Mouse (Mus musculus) C2C12 (cell line): ENCODE results near the gene Slco3a1. TPM values are rescaled to one million over a fixed set of nuclear protein-coding genes. Genes with fewer than 3 reads are reported as not detected.

Source experiments
- H3K27me3 ChIP-seq: one replicate; pipeline ENCODE4 v1.6.1; 2011; ENCODE audit not compliant: control insufficient read depth, insufficient read depth, insufficient read length
- H3K36me3 ChIP-seq: one replicate; pipeline ENCODE4 v1.6.1; 2011; ENCODE audit not compliant: control insufficient read depth, insufficient read depth
- H3K4me3 ChIP-seq: one replicate; pipeline ENCODE4 v1.5.1; 2011; ENCODE audit warnings: mild to moderate bottlenecking, control low read depth; ENCODE audit not compliant: poor library complexity, insufficient read depth, severe bottlenecking
- H3K79me2 ChIP-seq: one replicate; pipeline ENCODE4 v1.6.1; 2011; ENCODE audit not compliant: control insufficient read depth, insufficient read depth
- H3K79me3 ChIP-seq: one replicate; pipeline ENCODE4 v1.6.1; 2011; ENCODE audit warnings: low read depth, control low read depth
- H3ac ChIP-seq: one replicate; pipeline ENCODE3; 2011; ENCODE audit warnings: low read depth; ENCODE audit not compliant: control insufficient read depth, insufficient read length
- CEBPB ChIP-seq: IDR thresholded peaks from one replicate; pipeline ENCODE4 v1.6.1; 2011; ENCODE audit warnings: low read depth, mild to moderate bottlenecking, control low read depth, moderate library complexity
- CTCF ChIP-seq: IDR thresholded peaks from one replicate; pipeline ENCODE4 v1.5.1; 2011; ENCODE audit not compliant: control insufficient read depth, insufficient read depth, insufficient read length
- FOSL1 ChIP-seq: IDR thresholded peaks from one replicate; pipeline ENCODE4 v1.8.0; 2011; ENCODE audit warnings: mild to moderate bottlenecking, low read length; ENCODE audit not compliant: poor library complexity, insufficient read depth, severe bottlenecking
- MAX ChIP-seq: IDR thresholded peaks from one replicate; pipeline ENCODE4 v1.6.1; 2011; ENCODE audit warnings: mild to moderate bottlenecking, control low read depth
- MYOD1 ChIP-seq: IDR thresholded peaks from one replicate; pipeline ENCODE4 v1.6.1; 2011; ENCODE audit warnings: low read depth; ENCODE audit not compliant: control insufficient read depth, insufficient read length
- MYOG ChIP-seq: IDR thresholded peaks from one replicate; pipeline ENCODE4 v1.6.1; 2011; ENCODE audit not compliant: control insufficient read depth, insufficient read length; ENCODE audit errors: extremely low read depth
- USF1 ChIP-seq: IDR thresholded peaks from one replicate; pipeline ENCODE4 v1.6.1; 2011; ENCODE audit warnings: low read depth, mild to moderate bottlenecking, control low read depth, moderate library complexity
- polyA plus RNA-seq: library from polyadenylated mRNA; unstranded; fragments of >200 nt; fragmentation: generic; extraction: Trizol; gene quantifications from one replicate; pipeline ENCODE4 v1.2.1, GENCODE M21; 2012; ENCODE audit warnings: missing spikeins

Gene Slco3a1
- polyA plus RNA-seq, 1 experiment = 15.1 TPM

GRCm38 (mm10) chr7:74531468-74532097, 23.0 kb downstream of the Slco3a1 start:
- Histone ChIP-seq H3K27me3 (no peaks in the 10 kb centered on the region), H3K4me3 (no peak overlapping the region), H3K79me2 (no peaks in the 10 kb centered on the region), H3K36me3 (no peaks in the 10 kb centered on the region), H3ac (no peak overlapping the region), H3K79me3 (peaks cover 2% of the 10 kb centered on the region)
- no peak for TF ChIP-seq CEBPB
- TF ChIP-seq MYOG = no peak
- no peak for TF ChIP-seq MAX
- TF ChIP-seq USF1 = no peak
- no peak for TF ChIP-seq FOSL1
- no peak for TF ChIP-seq CTCF
- TF ChIP-seq MYOD1 = no peak

DNA sequence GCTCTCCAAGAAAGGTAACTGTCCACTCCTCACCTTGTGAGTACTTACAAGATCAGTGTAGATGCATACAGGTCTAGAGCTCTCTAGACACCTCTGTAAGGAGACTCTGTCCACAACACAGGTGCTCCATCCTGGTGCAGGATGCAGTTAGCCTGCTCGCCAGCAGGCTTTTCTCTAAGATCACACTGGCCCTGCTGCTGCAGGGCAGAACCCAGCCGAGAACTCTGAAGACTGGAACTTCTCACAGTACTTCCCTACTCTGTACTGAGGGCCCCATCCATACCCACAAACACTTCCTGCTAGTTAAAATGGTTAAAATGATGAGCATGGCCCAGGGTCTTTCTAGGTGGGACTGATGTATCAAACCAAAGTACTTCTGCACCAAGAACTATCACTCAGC, 24.7 kb downstream of the Slco3a1 start:
- no peaks in the 10 kb centered on the region for H3K36me3 ChIP-seq
- no peak overlapping the region for H3ac ChIP-seq
- H3K27me3 ChIP-seq = no peaks in the 10 kb centered on the region
- H3K79me2 ChIP-seq = no peaks in the 10 kb centered on the region
- no peak for TF ChIP-seq MYOG
- TF ChIP-seq MAX = no peak
- TF ChIP-seq MYOD1 = no peak
- TF ChIP-seq FOSL1 = no peak
- no peak for TF ChIP-seq USF1
- TF ChIP-seq CEBPB = no peak
- no peak for TF ChIP-seq CTCF
- H3K4me3 ChIP-seq = no peak overlapping the region
- H3K79me3 ChIP-seq = peaks cover 2% of the 10 kb centered on the region

GRCm38 (mm10) chr7:74529183-74529757, 25.3 kb downstream of the Slco3a1 start:
- TF ChIP-seq MAX (no peak), FOSL1 (no peak), CEBPB (no peak), MYOG (no peak), MYOD1 (no peak), USF1 (no peak)
- no peak overlapping the region for H3K4me3 ChIP-seq

GRCm38 (mm10) chr7:74528182-74528581, 26.4 kb downstream of the Slco3a1 start:
- TF ChIP-seq MAX = no peak
- no peak for TF ChIP-seq CTCF
- no peak for TF ChIP-seq MYOD1
- TF ChIP-seq FOSL1 = no peak
- TF ChIP-seq MYOG = no peak
- TF ChIP-seq CEBPB = no peak
- no peak for TF ChIP-seq USF1
- peaks cover 2% of the 10 kb centered on the region for H3K79me3 ChIP-seq

More at GRCm38 (mm10) chr7:74529183-74529757, 25.3 kb downstream of the Slco3a1 start:
- Histone ChIP-seq H3ac (no peak overlapping the region), H3K79me3 (peaks cover 2% of the 10 kb centered on the region), H3K27me3 (no peaks in the 10 kb centered on the region), H3K79me2 (no peaks in the 10 kb centered on the region), H3K36me3 (no peaks in the 10 kb centered on the region)

GRCm38 (mm10) chr7:74527689-74528088, 26.9 kb downstream of the Slco3a1 start:
- H3K36me3 ChIP-seq = no peaks in the 10 kb centered on the region
- H3ac ChIP-seq = no peak overlapping the region
- TF ChIP-seq MYOD1 (no peak), USF1 (no peak), FOSL1 (no peak), MYOG (no peak), CTCF (no peak), CEBPB (no peak), MAX (no peak)
- no peaks in the 10 kb centered on the region for H3K79me2 ChIP-seq
- H3K27me3 ChIP-seq = no peaks in the 10 kb centered on the region
- no peak overlapping the region for H3K4me3 ChIP-seq
- peaks cover 2% of the 10 kb centered on the region for H3K79me3 ChIP-seq

More at GRCm38 (mm10) chr7:74528182-74528581, 26.4 kb downstream of the Slco3a1 start:
- Histone ChIP-seq H3K36me3 (no peaks in the 10 kb centered on the region), H3K4me3 (no peak overlapping the region), H3ac (no peak overlapping the region), H3K79me2 (no peaks in the 10 kb centered on the region), H3K27me3 (no peaks in the 10 kb centered on the region)
